Mouse (Mus musculus) neural tube, embryonic 12.5 days (tissue): ENCODE data around the gene Plin3. TPM values are rescaled to one million over a fixed set of nuclear protein-coding genes. Genes with fewer than 3 reads are reported as not detected.

Source experiments
- ATAC-seq: fragments of 200-750 bp; cut with Nextera tagmentation; 2 replicates; pipeline ENCODE4 v1.8.0; 2017; ENCODE audit warnings: low read depth, mild to moderate bottlenecking, moderate TSS enrichment, moderate library complexity; ENCODE audit not compliant: low FRiP score
- H3K27ac ChIP-seq: fragments of 300-500 bp; sonication (generic); 2 replicates; pipeline ENCODE4 v1.5.1; 2016
- H3K27me3 ChIP-seq: fragments of 300-500 bp; sonication (generic); replicated peaks from 2 replicates; pipeline ENCODE4 v1.6.1; 2016; ENCODE audit warnings: mild to moderate bottlenecking
- H3K36me3 ChIP-seq: fragments of 300-500 bp; sonication (generic); 2 replicates; pipeline ENCODE4 v1.6.1; 2016; ENCODE audit warnings: mild to moderate bottlenecking
- H3K4me1 ChIP-seq: fragments of 300-500 bp; sonication (generic); 2 replicates; pipeline ENCODE4 v1.6.1; 2016
- H3K4me2 ChIP-seq: fragments of 300-500 bp; sonication (generic); replicated peaks from 2 replicates; pipeline ENCODE4 v1.6.1; 2016; ENCODE audit warnings: mild to moderate bottlenecking
- H3K4me3 ChIP-seq: fragments of 300-500 bp; sonication (generic); 2 replicates; pipeline ENCODE4 v1.5.1; 2016
- H3K9ac ChIP-seq: fragments of 300-500 bp; sonication (generic); 2 replicates; pipeline ENCODE4 v1.6.1; 2016; ENCODE audit warnings: mild to moderate bottlenecking
- H3K9me3 ChIP-seq: fragments of 300-500 bp; sonication (generic); 2 replicates; pipeline ENCODE4 v1.6.1; 2016; ENCODE audit warnings: mild to moderate bottlenecking
- WGBS: fragments of 180-500 bp; shearing (Covaris S2); methylation state at CpG from one replicate; pipeline ENCODE4 v1.1.7; 2016; 5-methylcytosine and 5-hydroxymethylcytosine counted together
- polyA plus RNA-seq: library from polyadenylated mRNA; unstranded; fragments of >200 nt; fragmentation: Nextera tagmentation; extraction: Ambion mirVana; gene quantifications from 2 replicates; pipeline ENCODE4 v1.2.1, GENCODE M21; 2016

Gene Plin3
- polyA plus RNA-seq, 1 experiment from 2014 or later, result 31.7 TPM

GRCm38 (mm10) chr17:56324419-56324818 lies 31.7 kb upstream of the Plin3 start:
- 63% methylated on average over 3 of the region's 3 CpGs for WGBS
- Histone ChIP-seq H3K4me3 (no peak overlapping the region), H3K27me3 (no peaks in the 10 kb centered on the region), H3K36me3 (peaks cover 28% of the 10 kb centered on the region), H3K4me1 (peaks cover 24% of the 10 kb centered on the region), H3K4me2 (no peak overlapping the region), H3K9me3 (no peaks in the 10 kb centered on the region), H3K27ac (no peak overlapping the region), H3K9ac (no peak overlapping the region)
- ATAC-seq, result no peak

GRCm38 (mm10) chr17:56309191-56309945 lies 16.7 kb upstream of the Plin3 start:
- Histone ChIP-seq H3K4me2 (no peak overlapping the region), H3K4me1 (peaks cover 22% of the 10 kb centered on the region), H3K27ac (no peak overlapping the region), H3K9ac (no peak overlapping the region), H3K36me3 (peaks cover 56% of the 10 kb centered on the region; the same call in 1 of the 2 replicates), H3K27me3 (no peaks in the 10 kb centered on the region), H3K9me3 (no peaks in the 10 kb centered on the region), H3K4me3 (no peak overlapping the region)
- 92% methylated on average over 15 of the region's 15 CpGs for WGBS
- no peak for ATAC-seq

- no peak for ATAC-seq
- Histone ChIP-seq H3K27me3 (no peaks in the 10 kb centered on the region), H3K9me3 (no peaks in the 10 kb centered on the region), H3K27ac (no peak overlapping the region), H3K4me2 (no peak overlapping the region), H3K36me3 (peaks cover 47% of the 10 kb centered on the region; the same call in 1 of the 2 replicates), H3K4me1 (peaks cover 32% of the 10 kb centered on the region), H3K9ac (no peak overlapping the region), H3K4me3 (no peak overlapping the region)
- 85% methylated on average over 6 of the region's 6 CpGs for WGBS
Observed at GRCm38 (mm10) chr17:56308088-56308487, 15.4 kb upstream of the Plin3 start.

- Histone ChIP-seq H3K36me3 (peaks cover 26% of the 10 kb centered on the region; the same call in 1 of the 2 replicates), H3K27ac (no peak overlapping the region), H3K9me3 (no peaks in the 10 kb centered on the region), H3K27me3 (no peaks in the 10 kb centered on the region), H3K4me2 (peak overlapping the region; percentile 95), H3K4me1 (peaks cover 38% of the 10 kb centered on the region), H3K4me3 (no peak overlapping the region), H3K9ac (no peak overlapping the region)
- no peak for ATAC-seq
- WGBS, result 62% methylated on average over 8 of the region's 8 CpGs
Observed at GRCm38 (mm10) chr17:56305826-56306225, 13.2 kb upstream of the Plin3 start.

- WGBS, result 20% methylated on average over 9 of the region's 9 CpGs
- Histone ChIP-seq H3K4me2 (peak overlapping the region; percentile 95), H3K4me3 (peak overlapping the region; percentile 79), H3K36me3 (peaks cover 19% of the 10 kb centered on the region; the same call in 1 of the 2 replicates), H3K27ac (no peak overlapping the region), H3K27me3 (no peaks in the 10 kb centered on the region), H3K9ac (peak overlapping the region; percentile 71), H3K9me3 (no peaks in the 10 kb centered on the region), H3K4me1 (peaks cover 38% of the 10 kb centered on the region)
- no peak for ATAC-seq
Observed at GRCm38 (mm10) chr17:56305156-56305555, 12.5 kb upstream of the Plin3 start.

GRCm38 (mm10) chr17:56304718-56305117 lies 12.0 kb upstream of the Plin3 start:
- Histone ChIP-seq H3K9me3 (no peaks in the 10 kb centered on the region), H3K27me3 (no peaks in the 10 kb centered on the region), H3K36me3 (peaks cover 16% of the 10 kb centered on the region; the same call in 1 of the 2 replicates), H3K4me1 (peaks cover 38% of the 10 kb centered on the region), H3K9ac (peak overlapping the region; percentile 71), H3K4me3 (peak overlapping the region; percentile 79), H3K27ac (no peak overlapping the region), H3K4me2 (peak overlapping the region; percentile 95)
- 11% methylated on average over 11 of the region's 11 CpGs for WGBS
- no peak for ATAC-seq

GRCm38 (mm10) chr17:56303847-56304586 lies 11.3 kb upstream of the Plin3 start:
- Histone ChIP-seq H3K9ac (peak overlapping the region; percentile 71), H3K27ac (0 out of 2 replicates have a peak overlapping the region, but pooled peaks have one; percentile 20), H3K4me3 (peak overlapping the region; percentile 79), H3K9me3 (no peaks in the 10 kb centered on the region), H3K4me1 (peaks cover 38% of the 10 kb centered on the region), H3K36me3 (peaks cover 9% of the 10 kb centered on the region; the same call in 1 of the 2 replicates), H3K4me2 (peak overlapping the region; percentile 95), H3K27me3 (no peaks in the 10 kb centered on the region)
- ATAC-seq, result peak; percentile 95
- WGBS, result under 1% methylated on average over 68 of the region's 68 CpGs

GRCm38 (mm10) chr17:56303160-56303846 lies 10.6 kb upstream of the Plin3 start, which contains the start of gene Uhrf1:
Uhrf1 (plus strand) TSS chr17:56303321.
- Histone ChIP-seq H3K4me2 (peak within 1 kb of the TSS; percentile 95), H3K36me3 (peaks cover 6% of the 10 kb centered on the region; the same call in 1 of the 2 replicates), H3K9ac (peak within 1 kb of the TSS; percentile 71), H3K4me3 (peak within 1 kb of the TSS; percentile 79), H3K27ac (peak within 1 kb of the TSS; percentile 20; the same call in 1 of the 2 replicates), H3K9me3 (no peaks in the 10 kb centered on the region), H3K4me1 (peaks cover 38% of the 10 kb centered on the region), H3K27me3 (no peaks in the 10 kb centered on the region)
- peak; percentile 61 for ATAC-seq
- under 1% methylated on average over 43 of the region's 43 CpGs for WGBS

GRCm38 (mm10) chr17:56302363-56302996 lies 9.8 kb upstream of the Plin3 start:
- 0 out of 2 replicates have a peak, but pooled peaks have one; percentile 17 for ATAC-seq
- H3K4me3 ChIP-seq, result no peak overlapping the region
- no peak overlapping the region for H3K9ac ChIP-seq
- H3K4me2 ChIP-seq, result peak overlapping the region; percentile 95
- 23% methylated on average over 13 of the region's 13 CpGs for WGBS
- no peaks in the 10 kb centered on the region for H3K36me3 ChIP-seq
- H3K4me1 ChIP-seq, result peaks cover 38% of the 10 kb centered on the region
- no peaks in the 10 kb centered on the region for H3K27me3 ChIP-seq
- no peaks in the 10 kb centered on the region for H3K9me3 ChIP-seq
- no peak overlapping the region for H3K27ac ChIP-seq

- Histone ChIP-seq H3K4me3 (no peak within 1 kb of the TSS), H3K27me3 (no peaks in the 10 kb centered on the region), H3K4me2 (no peak within 1 kb of the TSS), H3K9me3 (no peaks in the 10 kb centered on the region), H3K36me3 (no peaks in the 10 kb centered on the region), H3K27ac (no peak within 1 kb of the TSS), H3K9ac (no peak within 1 kb of the TSS), H3K4me1 (peaks cover 23% of the 10 kb centered on the region)
- whole genome bisulfite sequencing, result 92% methylated on average over 9 of the region's 9 CpGs
- no peak for ATAC-seq
Observed at GRCm38 (mm10) chr17:56300186-56300585, 7.5 kb upstream of the Plin3 start, which contains the start of gene Arrdc5. Arrdc5 (minus strand) TSS chr17:56300286.

GRCm38 (mm10) chr17:56298238-56298637 lies 5.6 kb upstream of the Plin3 start:
- H3K27me3 ChIP-seq, result no peaks in the 10 kb centered on the region
- H3K4me3 ChIP-seq, result no peak overlapping the region
- H3K27ac ChIP-seq, result no peak overlapping the region
- H3K4me1 ChIP-seq, result peaks cover 8% of the 10 kb centered on the region; the same call in 1 of the 2 replicates
- ATAC-seq, result no peak
- no peaks in the 10 kb centered on the region for H3K36me3 ChIP-seq
- no peak overlapping the region for H3K9ac ChIP-seq
- WGBS, result 90% methylated on average over 1 of the region's 1 CpGs
- H3K9me3 ChIP-seq, result no peaks in the 10 kb centered on the region
- no peak overlapping the region for H3K4me2 ChIP-seq
